Mouse (Mus musculus): ENCODE results near the gene Olfr1369-ps1.

Gene Olfr1369-ps1

DNA sequence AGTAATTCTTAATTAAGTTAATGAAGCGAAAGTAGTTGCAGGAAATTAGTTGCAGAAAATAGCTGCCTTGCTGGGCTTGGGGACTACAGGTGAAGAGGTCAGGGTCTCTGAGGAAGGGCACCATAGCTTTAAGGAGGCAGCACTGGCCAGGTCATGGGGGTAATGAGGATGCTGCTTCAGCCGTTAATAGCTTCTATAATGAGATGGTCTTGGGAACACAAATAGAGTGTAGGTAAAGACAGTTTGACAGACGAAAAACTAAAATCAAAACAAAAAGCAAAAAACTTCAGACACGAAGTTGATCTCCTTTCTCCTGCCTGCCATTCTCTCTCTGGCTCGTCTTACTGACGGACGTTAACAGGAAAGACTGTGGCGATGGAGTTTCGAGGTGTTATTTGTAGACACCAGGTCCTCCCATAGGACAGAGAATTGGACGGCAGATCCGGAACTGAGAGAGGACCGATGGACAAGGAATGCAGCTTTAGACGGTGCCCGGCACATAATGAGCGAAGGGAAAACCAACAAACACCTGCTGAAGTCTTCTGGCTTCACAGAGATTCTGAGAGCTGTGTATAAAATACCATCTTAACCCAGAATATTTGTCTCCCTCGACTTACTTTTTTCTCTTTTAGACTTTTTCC lies 57.2 kb downstream of the Olfr1369-ps1 start:
- in situ Hi-C loops (cut with MboI, MseI): no loop called here
